Mouse (Mus musculus): ENCODE results near the gene Gm20388.

Gm20388 gene

DNA sequence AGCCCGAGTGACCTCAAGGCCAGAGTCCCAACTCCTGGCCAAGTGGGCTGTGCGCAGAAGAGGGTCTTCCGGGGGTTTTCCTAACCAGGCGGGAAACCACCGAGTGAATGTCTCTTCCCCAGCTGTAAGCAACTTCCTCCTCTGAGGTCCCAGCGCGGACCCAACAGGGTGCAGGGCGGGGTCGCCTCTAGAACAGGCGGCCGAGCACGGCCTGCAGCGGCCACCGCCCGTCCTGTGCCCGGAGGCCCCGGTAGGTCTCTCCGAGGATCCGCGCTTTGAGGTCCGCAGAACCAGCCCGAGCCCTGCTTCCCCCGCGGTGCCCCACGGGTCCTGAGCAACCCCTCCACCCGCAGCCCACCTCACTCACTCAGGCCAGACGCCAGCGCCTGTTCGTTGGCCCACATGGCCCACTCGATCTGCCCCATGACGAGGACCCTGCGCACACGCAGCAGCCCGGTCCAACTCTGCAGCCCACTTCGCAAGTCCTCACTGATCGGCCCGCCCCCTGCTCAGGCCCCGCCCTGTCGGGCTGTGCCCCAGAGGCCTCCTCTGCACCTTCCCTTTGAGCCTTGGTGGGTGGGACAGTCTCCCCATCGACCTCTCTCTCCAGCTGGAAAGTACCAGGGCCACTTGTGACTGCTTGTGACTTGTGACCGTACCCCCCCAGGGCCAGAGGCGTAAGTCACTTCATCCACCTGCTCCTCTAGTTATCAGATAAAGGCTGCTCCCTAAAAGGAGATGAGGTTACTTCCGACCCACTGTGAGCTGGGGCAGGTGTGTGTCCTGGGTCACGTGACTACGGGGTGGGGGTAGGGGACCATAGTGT, 2522.0 kb downstream of the Gm20388 start, which contains the start of gene Cyba:
Gene Cyba, minus strand, starts transcription at position 488 of the 826 bp plus-strand sequence.
- DNase-seq (ENCODE audit: low spot score) = peak; percentile 68

DNA sequence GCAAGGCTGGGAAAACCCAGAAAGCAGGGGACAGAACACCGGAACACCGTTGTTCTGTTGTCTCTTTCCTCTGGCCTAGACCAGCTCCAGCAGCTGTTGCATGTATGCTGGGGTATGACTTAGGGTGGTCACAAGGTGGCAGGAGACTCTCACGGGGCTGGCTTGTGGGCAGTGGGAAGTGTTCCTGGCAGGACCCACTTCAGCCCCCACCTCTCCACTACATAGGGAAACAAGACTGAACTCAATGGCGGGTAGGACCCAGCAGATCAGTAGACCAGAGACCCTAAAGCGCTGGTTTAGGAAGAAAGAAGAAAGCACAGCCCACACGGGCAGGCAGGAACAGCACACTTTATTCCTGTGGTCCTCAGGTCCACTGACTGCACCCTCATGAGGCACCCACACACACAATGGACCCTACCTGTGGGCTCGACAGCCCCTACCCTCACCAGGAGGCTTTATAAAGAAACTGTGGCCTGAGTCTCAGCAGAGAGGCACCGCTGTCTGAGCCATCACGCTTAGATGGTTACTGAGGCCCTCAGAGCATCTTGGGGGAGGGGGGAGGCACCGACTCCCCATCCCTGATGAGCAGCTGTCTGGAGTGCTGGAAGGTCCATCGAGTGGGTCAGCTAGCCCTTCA, 2522.7 kb downstream of the Gm20388 start:
- peak; percentile 24 for DNase-seq (ENCODE audit: low spot score)

DNA sequence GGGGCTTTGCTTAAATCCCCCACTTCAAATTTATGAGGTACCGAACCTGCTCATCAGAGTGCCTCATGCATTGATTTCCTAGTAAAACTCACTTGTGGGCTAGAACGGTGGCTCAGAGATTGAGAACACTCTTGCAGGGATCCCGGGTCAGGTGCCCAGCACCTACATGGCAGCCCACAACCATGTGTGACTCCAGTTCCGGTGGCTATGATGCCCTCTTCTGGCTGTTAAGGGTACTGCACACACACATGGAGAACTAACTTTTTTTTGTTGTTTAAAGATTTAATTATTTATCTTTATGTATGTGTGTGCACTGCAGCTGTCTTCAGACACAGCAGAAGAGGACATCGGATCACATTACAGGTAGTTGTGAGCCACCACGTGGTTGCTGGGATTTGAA, 2524.7 kb downstream of the Gm20388 start:
- DNase-seq (ENCODE audit: low spot score) = no peak

DNA sequence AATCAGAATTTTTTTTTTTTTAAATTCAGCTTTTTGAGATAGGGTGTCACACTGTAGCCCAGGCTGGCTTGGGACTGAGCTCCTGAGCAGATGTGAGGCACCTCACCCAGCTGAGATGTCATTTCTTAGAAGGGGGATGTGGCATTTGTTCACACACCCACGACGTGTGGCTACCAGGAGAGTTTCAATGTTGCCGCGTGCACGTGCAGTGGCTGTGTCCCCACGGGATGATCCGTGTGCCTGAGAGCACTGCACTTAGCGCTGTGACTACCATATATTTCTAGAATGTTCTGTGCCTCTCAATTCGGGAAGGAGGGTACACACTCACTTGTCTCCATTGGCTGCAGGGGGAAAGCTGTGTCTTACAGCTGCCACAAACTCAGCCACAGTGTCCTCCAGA, 2525.5 kb downstream of the Gm20388 start:
- no peak for DNase-seq (ENCODE audit: low spot score)

DNA sequence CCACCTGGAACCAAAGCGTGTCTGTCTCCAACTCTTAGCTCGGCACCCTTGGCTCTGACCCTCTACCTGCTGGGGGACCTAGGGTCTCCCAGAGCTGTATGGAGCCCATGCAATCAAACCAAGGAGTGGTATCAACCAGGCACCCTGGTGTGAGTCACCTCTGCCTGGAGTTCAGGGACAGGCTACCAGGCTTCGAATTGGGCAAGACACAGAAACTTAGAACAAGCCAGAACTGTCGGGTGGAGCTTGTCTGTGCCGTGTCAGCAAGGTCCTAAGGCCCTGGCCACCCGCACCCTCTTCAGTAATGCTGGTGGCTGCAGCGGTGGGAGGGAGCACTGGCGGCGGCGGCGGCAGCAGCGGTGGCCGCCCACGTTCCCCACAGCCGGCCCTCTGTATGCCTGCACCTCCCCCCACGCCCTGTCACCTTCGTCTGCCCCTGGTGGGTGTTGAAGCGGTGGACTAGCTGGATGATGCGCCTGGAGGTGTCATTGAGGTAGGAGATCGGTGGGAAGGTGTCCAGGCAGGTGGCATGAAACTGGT, 2526.0 kb downstream of the Gm20388 start:
- DNase-seq (ENCODE audit: low spot score) = no peak

DNA sequence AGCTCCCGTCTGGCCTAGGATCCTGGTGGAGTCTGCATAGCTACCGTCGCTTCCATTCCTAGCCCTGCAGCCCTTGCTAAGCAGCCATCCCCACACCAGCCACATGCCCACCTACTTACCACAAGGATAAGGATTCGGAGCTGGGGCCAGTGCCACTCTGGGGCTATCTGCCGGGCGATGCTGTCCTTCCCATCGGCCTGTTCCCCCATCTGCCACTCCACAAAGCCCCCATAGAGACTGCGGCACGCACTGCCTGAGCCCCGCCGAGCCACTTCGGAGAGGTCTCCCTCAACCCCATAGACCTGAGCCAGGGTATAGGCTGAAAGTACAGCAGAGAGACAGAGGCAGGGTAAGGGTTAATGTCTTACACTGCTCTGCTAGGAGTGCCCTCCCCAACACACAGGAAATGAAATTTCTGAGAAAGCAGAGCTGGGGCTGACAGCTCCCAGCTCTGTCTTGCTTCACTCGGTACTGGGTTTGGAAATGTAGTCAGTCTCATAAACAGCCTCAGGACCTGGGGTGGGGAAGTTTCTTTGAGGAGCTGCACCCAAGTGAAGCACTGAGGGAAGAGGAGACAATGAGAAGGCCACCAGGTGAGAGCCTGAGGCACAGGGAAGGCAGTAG, 2527.2 kb downstream of the Gm20388 start:
- DNase-seq (ENCODE audit: low spot score) = no peak

DNA sequence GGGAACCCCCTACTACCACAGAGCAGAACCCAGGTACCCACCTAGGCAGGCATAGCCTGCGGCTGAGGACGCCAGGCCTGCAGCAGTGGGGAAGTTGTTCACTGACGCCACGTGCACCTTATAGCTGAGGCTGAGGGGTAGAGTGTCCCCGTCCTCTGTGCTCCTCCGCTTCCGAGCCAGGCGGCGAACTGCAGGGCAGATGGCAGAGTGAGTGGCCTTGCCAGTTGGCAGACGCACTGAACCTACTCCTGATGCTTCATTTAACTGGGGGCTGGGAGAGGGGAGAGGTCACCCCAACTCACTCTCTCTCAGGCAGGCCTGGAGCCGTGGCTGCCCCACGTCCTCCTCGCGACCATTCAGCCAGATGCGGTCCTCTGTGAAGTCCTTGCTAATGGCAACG, 2528.7 kb downstream of the Gm20388 start:
- no peak for DNase-seq (ENCODE audit: low spot score)

DNA sequence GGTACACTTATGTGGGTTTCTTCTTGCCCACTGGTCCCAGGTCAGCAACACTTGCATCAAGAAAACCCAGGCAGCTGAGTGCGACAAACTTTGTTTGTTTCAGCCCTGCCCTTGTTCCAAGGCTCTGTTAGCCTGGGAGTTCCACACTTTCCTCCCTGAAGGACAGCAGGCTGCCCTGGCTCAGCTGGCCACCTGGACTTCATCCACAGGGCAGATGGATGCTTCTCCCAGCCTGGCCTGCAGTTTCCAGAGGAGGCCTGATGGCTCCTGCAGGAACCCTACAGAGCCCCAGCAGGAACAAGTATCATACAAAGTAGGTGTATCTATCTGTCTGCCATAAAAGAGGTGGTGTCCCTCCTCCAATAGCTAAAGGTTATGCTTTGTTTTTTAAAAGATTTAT, 2530.7 kb downstream of the Gm20388 start:
- DNase-seq (ENCODE audit: low spot score) = no peak

DNA sequence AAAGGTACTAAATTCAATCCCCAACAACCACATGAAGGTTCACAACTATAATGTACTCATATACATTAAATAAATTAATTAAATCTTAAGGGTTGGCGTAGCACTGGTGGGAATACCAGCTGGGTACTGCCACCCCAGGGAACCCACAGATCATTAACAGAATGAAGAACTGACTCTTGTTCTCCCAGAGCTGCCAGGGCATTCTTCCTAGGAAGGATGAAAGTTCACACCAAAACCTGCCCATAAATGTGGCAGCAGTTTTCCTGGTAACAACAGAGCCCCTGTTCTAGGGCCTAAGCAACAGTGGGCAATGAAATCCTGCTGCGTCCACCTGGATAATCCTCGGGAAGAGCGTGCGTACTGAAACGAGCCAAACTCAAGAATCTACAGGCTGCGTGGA, 2531.7 kb downstream of the Gm20388 start:
- DNase-seq (ENCODE audit: low spot score) = no peak

DNA sequence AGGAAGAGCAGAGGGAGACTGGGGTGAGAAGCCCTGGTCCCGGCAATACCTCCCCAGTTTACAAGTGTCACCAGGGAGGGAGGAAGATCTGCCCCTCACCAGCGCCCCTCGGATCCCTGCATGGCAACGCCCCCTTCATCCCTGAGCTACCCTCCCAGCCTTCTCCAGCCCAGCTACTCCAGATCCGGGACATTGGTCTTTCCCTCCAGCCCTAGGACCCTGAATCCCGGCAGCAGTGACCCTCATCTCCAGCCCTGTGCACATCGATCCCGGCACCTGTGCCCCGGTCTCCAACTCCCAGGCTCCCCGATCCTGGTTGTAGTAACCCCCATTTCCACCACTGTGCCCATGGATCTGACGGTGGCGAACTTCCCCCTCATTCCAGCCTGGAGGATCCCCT, 2532.1 kb downstream of the Gm20388 start:
- peak; percentile 51 for DNase-seq (ENCODE audit: low spot score)

DNA sequence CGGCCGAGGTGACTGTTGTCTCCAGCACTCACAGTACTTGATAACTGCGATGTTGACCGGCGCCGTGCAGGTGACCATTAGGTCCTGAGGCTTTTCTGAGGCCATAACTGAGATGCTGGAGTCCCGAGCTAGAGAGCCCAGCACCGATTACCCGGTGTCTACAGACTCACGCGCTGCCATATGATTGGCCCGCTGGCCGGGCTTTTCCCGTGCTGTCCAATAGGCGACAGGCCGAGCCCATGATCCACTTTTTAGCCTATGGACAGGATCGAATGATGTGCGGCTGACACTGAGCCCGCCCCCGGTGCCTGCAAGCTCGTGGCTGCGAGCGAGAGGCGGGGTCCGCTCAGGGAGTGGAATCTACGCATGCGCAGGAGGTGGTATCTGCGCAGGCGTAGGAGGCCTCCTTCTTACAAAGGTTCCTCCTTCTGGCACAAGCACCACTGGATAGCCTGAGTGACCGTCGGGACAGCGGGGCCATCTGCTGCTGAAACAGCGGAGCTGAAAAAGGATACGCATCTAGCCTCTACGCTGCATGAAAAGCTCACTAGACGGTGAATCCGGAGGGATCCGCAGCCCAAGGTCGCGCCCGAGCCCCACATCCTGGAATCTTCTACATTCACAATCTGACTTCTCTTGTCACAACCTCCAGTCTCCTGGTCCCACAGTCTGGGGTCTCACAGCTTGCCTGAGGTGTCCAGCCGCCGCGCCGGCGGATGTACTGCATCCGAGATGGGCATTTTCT, 2532.8 kb downstream of the Gm20388 start, which contains the start of gene Mvd:
Gene Mvd, minus strand, starts transcription at position 161 of the 745 bp plus-strand sequence.
- peak; percentile 99 for DNase-seq (ENCODE audit: low spot score)

DNA sequence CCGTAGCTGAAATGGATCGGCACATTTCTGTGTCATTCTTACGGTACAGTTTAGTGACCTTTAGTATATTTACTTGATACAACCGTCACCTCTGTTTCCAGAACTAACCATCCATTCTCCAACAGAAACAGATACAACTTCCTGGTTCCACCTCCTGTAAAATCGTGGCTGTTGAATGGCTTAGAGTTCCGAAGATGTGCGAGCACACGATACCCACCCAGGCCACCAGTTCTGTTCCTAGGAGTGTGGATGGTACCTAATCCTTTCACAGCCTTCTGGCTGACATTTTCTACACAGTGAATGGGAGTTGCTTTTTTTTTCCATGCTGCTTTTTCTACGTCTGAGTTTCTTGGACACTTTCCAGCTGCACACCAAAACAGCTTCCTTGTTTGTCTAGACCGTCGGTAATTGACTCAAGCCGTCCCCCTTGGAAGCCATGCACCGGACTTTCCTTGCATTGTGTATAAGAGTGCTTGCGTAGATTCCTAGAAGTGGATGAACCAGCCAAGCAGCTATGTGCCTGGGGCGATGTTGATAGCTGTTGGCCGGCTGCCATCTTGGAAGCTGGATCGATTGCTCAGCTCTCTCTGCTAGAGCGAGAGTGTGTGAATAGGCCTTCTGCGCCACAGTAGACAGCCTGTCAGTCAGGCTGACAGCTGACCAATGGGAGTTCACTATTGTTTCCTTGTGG, 2533.6 kb downstream of the Gm20388 start:
- DNase-seq (ENCODE audit: low spot score) = peak; percentile 76

DNA sequence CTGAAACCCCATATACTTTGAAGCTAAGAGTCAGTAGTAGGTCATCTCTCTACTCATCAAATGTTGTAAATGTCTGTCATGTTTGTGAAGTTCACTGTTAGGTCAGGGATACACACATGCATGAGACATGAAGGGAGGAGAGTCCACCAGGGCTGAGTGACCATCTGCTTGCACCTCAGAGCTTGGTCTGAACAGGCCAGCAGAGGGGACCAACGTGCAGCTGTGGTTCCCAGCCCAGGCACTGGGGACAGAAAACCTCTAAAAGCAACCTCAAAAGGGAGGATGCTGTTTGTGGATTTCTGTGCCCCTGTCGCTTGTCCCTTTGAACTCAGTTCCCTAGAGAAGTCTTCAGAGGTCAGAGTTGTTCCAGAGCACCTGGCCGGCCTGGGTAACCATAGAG, 2534.6 kb downstream of the Gm20388 start:
- no peak for DNase-seq (ENCODE audit: low spot score)

DNA sequence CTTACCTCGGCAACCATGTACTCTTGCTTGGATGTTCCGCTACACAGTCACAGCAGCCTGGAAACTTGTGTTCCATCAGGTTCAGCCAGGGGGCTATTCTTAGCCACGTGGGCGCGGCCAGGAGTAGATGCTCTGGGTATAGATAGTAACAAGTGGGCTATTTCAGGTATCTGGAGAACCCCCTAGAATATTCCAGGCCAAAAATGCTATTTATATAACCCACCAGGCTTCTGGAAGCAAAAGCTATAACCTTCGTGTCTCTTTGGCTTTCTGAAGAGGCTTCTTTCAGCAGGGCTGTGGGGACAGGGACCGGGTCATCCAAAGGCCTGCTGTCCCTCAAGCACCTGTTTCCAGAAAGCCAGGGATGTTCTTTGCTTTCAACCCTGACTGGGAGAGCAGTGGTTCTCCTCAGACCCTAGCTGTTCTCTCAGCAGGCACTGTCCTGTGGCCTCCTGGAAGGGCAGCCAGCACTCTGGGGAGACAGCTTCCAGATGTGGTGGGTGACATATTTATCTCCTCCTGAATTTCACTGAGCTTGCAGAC, 2540.6 kb downstream of the Gm20388 start:
- no peak for DNase-seq (ENCODE audit: low spot score)

DNA sequence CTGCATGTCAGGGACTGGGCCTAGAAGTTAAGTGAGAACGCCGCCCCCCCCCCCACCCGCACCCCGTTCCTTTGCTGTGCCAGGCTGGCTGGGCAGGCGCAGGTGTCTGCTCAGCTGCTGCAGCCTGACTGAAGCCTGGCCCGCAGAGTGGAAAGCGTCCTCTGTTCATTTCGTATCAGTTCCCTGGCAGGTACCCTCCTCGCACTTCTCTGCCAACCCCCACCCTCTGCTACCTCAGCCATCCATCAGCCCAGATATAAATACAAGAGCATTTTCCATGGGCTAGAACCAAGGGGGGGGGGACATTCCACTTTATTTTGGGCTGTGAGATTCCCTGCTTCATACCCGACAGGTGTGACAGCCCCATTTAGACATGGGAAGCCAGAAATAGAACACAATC, 2541.5 kb downstream of the Gm20388 start:
- no peak for DNase-seq (ENCODE audit: low spot score)

DNA sequence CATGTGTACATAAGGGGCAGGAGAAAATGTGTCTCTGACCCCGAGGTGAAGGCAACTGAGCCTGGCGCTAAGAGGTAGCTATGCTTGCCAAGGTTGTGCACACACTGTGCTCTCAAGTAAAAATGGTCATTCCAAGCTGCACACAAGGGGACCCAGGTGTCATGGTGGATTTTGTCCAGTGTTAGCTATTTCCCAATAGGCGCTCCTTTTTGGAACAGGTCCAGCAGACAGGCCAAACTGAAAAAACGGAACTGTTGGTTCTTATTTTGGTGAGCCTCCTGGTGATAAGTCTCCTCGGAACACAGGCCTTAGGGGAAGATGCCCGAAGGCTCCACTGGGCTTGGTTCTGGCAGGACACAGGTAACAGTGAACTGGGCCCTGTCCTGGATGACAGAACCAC, 2543.8 kb downstream of the Gm20388 start:
- DNase-seq (ENCODE audit: low spot score) = no peak

DNA sequence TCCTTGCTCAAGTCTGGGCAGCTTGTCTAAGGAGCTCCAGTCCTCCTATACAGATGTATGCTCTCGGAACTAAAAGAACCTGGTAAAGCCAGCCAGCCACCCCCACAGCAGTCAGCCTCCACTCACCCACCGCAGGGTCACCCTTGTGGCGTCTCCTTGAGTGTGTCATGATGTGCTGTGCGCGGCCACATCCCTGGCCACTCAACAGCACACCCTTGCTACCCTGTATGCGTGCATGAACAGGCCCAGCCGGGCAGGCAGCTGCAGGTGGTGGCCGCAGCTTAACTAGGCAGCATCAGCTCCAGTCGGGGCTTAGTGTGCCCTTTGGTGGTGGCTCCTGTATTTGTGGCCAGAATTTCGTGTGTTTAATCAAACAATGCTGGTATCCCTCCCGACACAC, 2546.5 kb downstream of the Gm20388 start:
- no peak for DNase-seq (ENCODE audit: low spot score)

DNA sequence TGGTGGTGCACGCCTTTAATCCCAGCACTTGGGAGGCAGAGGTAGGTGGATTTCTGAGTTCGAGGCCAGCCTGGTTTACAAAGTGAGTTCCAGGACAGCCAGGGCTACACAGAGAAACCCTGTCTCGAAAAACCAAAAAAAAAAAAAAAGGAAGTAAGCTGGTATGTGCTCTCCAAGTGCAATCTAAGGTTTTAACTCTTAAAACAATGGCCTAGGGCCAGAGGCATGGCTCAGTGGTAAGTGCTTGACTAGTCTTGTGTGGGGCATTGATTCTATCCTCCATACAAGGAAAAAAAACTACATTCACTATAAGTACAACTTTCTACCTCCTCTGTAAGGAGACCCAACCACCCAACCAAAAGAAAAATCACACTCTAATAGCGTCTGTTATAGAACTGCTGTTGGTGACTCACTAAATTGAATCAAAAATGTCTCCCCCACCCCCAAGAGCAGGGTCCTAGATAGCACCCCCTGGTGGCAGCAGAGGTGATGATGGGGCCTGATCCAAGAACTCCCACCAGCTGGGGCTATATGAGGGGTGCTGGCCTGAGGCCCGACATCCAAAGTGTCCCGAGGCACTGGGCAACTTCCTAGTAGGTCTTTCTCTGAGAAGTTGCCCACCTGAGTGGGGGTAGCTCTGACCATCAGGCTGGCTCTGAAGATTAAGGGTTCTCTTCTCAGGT, 2548.7 kb downstream of the Gm20388 start:
- DNase-seq (ENCODE audit: low spot score) = peak; percentile 45

DNA sequence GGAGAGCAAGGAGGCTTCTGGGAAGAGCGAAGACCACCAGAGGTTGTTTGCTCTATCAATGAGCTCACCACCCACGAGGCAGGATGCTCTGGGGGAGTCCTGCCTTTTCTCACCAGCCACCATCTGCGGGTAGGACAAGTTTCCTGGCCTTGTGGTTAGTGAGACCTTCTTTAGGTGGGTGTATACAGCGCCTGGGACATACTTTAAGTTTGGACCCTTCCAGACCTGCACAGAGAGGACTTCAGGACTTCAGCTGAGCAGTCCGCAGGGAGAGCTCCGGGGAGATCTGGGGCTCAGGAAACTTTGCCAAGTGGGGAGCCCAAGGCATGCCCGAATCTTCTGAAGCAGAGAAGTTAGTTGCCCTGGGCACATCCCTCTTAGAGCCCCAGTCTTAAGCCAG, 2549.3 kb downstream of the Gm20388 start:
- DNase-seq (ENCODE audit: low spot score) = no peak

Data from retina, embryonic 14.5 days (tissue).